Mouse (Mus musculus): Measurements from ENCODE around the gene Mlh3. TPM values are rescaled to one million over a fixed set of nuclear protein-coding genes. Genes with fewer than 3 reads are reported as not detected.
"Not testable (repeated sequence)": the region's sequence is repeated elsewhere in the genome, so short reads cannot be mapped to it uniquely, and the experiment has no call there.

Gene Mlh3
- total and polyA plus RNA-seq, 3 experiments, result 7.8 to 9.8 (median 8.3) TPM

DNA sequence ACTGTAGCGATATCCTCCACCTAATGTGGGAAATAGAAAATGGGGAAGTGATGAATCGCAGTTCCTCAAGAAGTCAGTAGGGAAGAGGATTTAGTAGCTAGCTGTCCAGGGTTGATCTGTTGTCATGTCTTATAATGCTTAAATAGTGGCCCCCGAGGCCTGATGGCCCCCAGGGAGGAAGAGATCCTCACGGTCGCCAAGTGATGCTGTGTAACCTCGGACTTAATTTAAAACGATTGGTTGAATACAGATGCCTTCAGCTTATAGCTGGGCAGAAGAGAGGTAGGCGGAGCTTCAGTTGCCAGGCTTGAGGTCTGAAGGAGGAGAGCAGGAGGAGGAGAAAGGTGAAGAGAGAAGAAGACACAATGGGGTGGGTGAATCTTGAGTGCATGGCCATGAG lies 13.9 kb upstream of the Mlh3 start:
- dilution Hi-C loops (cut with MboI; ENCODE audit: extremely low pct_ligation_motif_present, extremely low pct_unique_long_range_greater_than_20kb, low sequenced_read_pairs) (no loop called here), in situ Hi-C loops (cut with MboI; ENCODE audit: low pct_ligation_motif_present, low pct_unique_long_range_greater_than_20kb, low sequenced_read_pairs) (no loop called here)
- Histone ChIP-seq H3K4me1 (ENCODE audit: control insufficient read depth in 1 of 2, insufficient read depth in 2 of 2) (peaks cover 7 to 33% of the 10 kb centered on the region in 2 experiments; a peak in 3 of 4 replicates), H3K36me3 (replicated peaks in 1 of 2; ENCODE audit: control insufficient read depth in 1 of 2, insufficient read depth in 1 of 2, low read length in 1 of 2) (no peaks in the 10 kb centered on the region), H3K79me2 (replicated peaks; ENCODE audit: control insufficient read depth, extremely low read depth, insufficient read depth, poor library complexity, severe bottlenecking) (no peaks in the 10 kb centered on the region), H3K4me3 (replicated peaks in 1 of 3; ENCODE audit: low read depth in 2 of 3, low read length in 2 of 3, poor library complexity in 1 of 3) (no peak overlapping the region), H3K9ac (ENCODE audit: insufficient read depth, low read depth) (no peak overlapping the region), H3K4me2 (ENCODE audit: insufficient read depth, low read depth, poor library complexity, severe bottlenecking) (no peak overlapping the region), H3K27ac (ENCODE audit: insufficient read depth, low read depth) (no peak overlapping the region), H3K27me3 (replicated peaks) (peaks cover 2% of the 10 kb centered on the region), H3K9me3 (replicated peaks; ENCODE audit: low read length) (no peaks in the 10 kb centered on the region)
- 0 out of 2 replicates have a peak, but pooled peaks have one; percentile 22 for TF ChIP-seq EP300 (IDR thresholded peaks at IDR 0.05; ENCODE audit: low read length)
- no peak for TF ChIP-seq SIN3A (IDR thresholded peaks at IDR 0.05; ENCODE audit: low read length)
- TF ChIP-seq CHD1 (IDR thresholded peaks at IDR 0.05; ENCODE audit: low read depth, low read length), result no peak
- TF ChIP-seq MAX (IDR thresholded peaks at IDR 0.05; ENCODE audit: low read length), result no peak
- no peak for TF ChIP-seq POLR2AphosphoS2 (IDR thresholded peaks at IDR 0.05; ENCODE audit: low read depth, low read length)
- no peak for DNase-seq (ENCODE audit: extremely low read depth)

DNA sequence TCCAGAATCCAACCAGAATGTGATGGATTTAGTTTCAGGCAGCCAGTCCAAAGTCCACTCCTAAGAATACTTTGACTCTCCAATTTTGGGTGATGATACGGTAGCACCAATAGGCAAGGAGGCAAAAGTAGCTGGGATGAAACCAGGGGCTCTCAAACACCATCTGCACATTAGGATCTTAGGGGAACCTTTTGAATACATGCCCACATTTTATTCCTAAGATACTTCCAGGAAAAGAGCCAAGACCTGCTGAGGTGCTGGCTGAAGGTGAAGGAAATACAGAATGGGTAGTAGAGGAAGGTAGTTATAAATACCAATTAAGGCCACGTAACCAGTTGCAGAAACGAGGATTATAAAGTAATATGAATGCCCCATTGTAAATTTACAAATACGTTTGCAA lies 11.4 kb upstream of the Mlh3 start:
- not testable (repeated sequence) for H3K4me2 ChIP-seq (ENCODE audit: insufficient read depth, low read depth, poor library complexity, severe bottlenecking)

DNA sequence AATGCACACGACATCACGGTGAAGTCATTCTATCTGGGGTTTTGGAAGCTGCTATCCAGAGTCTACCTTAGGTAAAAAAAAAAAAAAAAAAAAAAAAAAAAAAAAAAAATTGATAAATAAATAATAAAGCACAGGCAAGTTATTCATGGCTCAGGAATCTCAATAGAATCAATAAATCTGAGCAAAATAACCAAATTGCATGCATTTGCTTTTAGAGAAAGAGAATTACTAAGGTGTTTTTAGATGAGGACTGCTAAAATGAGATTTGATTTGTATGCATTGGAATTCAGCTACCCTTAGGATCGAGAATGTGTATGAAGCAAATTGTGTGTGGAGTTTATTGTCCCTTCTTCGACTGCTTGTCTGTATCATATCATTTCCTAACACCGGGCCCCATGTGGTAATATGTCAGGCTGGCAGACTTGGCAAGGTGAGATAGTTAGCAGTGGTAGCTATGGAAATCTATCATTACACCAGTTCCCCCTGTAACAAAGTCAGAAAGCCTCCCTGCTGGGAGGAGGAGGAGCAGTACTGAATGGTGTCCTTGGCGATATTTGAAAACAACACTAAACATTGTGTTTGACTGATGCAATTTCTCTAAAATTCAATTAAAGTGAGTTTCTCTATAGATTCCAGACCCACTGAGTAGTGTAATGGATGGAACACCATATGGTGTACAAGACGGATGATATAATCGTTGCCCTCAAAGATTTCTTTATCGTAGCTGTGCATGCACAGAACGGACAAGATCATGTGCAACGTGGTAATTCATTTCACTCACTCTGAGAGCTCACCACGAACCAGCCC lies 10.6 kb upstream of the Mlh3 start:
- Histone ChIP-seq H3K27me3 (replicated peaks) (no peaks in the 10 kb centered on the region), H3K4me3 (replicated peaks in 1 of 3; ENCODE audit: low read depth in 2 of 3, low read length in 2 of 3, poor library complexity in 1 of 3) (no peak overlapping the region), H3K4me1 (ENCODE audit: control insufficient read depth in 1 of 2, insufficient read depth in 2 of 2) (peaks cover 2 to 32% of the 10 kb centered on the region in 2 experiments; a peak in 2 of 4 replicates), H3K9ac (ENCODE audit: insufficient read depth, low read depth) (no peak overlapping the region), H3K4me2 (ENCODE audit: insufficient read depth, low read depth, poor library complexity, severe bottlenecking) (peak overlapping the region; percentile 91), H3K9me3 (replicated peaks; ENCODE audit: low read length) (no peaks in the 10 kb centered on the region), H3K36me3 (replicated peaks in 1 of 2; ENCODE audit: control insufficient read depth in 1 of 2, insufficient read depth in 1 of 2, low read length in 1 of 2) (peaks cover 0 to 16% of the 10 kb centered on the region in 2 experiments), H3K27ac (ENCODE audit: insufficient read depth, low read depth) (no peak overlapping the region), H3K79me2 (replicated peaks; ENCODE audit: control insufficient read depth, extremely low read depth, insufficient read depth, poor library complexity, severe bottlenecking) (no peaks in the 10 kb centered on the region)
- TF ChIP-seq CTCF (conservative IDR thresholded peaks at IDR 0.05 in 1 of 2, IDR thresholded peaks at IDR 0.05 in 1 of 2; ENCODE audit: low read depth in 2 of 2, low read length in 2 of 2), result no peak
- no peak for TF ChIP-seq MAX (IDR thresholded peaks at IDR 0.05; ENCODE audit: low read length)
- no peak for TF ChIP-seq TBP (conservative IDR thresholded peaks at IDR 0.05; ENCODE audit: low read depth, low read length)
- TF ChIP-seq PAX5 (IDR thresholded peaks at IDR 0.05; ENCODE audit: low read length), result no peak
- TF ChIP-seq IRF4 (IDR thresholded peaks at IDR 0.05; ENCODE audit: low read depth, low read length), result no peak
- peak; percentile 71; the same call in 1 of the 2 replicates for TF ChIP-seq ZNF384 (IDR thresholded peaks at IDR 0.05; ENCODE audit: low read depth, low read length)
- dilution Hi-C loops (cut with MboI; ENCODE audit: extremely low pct_ligation_motif_present, extremely low pct_unique_long_range_greater_than_20kb, low sequenced_read_pairs) (no loop called here), in situ Hi-C loops (cut with MboI; ENCODE audit: low pct_ligation_motif_present, low pct_unique_long_range_greater_than_20kb, low sequenced_read_pairs) (no loop called here)
- no peak for DNase-seq (ENCODE audit: extremely low read depth)

More for the DNA sequence above, 11.4 kb upstream of the Mlh3 start:
- Histone ChIP-seq H3K4me1 (ENCODE audit: control insufficient read depth in 1 of 2, insufficient read depth in 2 of 2) (peaks cover 2 to 32% of the 10 kb centered on the region in 2 experiments; a peak in 2 of 4 replicates), H3K36me3 (replicated peaks in 1 of 2; ENCODE audit: control insufficient read depth in 1 of 2, insufficient read depth in 1 of 2, low read length in 1 of 2) (peaks cover 0 to 10% of the 10 kb centered on the region in 2 experiments)
- H3K79me2 ChIP-seq (replicated peaks; ENCODE audit: control insufficient read depth, extremely low read depth, insufficient read depth, poor library complexity, severe bottlenecking); DNase-seq (ENCODE audit: extremely low read depth); H3K27me3 ChIP-seq (replicated peaks); H3K4me3 ChIP-seq (replicated peaks in 1 of 3; ENCODE audit: low read depth in 2 of 3, low read length in 2 of 3, poor library complexity in 1 of 3); in situ Hi-C loops (cut with MboI; ENCODE audit: low pct_ligation_motif_present, low pct_unique_long_range_greater_than_20kb, low sequenced_read_pairs); H3K9ac ChIP-seq (ENCODE audit: insufficient read depth, low read depth); dilution Hi-C loops (cut with MboI; ENCODE audit: extremely low pct_ligation_motif_present, extremely low pct_unique_long_range_greater_than_20kb, low sequenced_read_pairs); H3K9me3 ChIP-seq (replicated peaks; ENCODE audit: low read length); H3K27ac ChIP-seq (ENCODE audit: insufficient read depth, low read depth): not testable (repeated sequence)
